Mouse (Mus musculus) duodenum, adult 2 months (tissue): Measurements from ENCODE around the gene Clec4n. TPM values are rescaled to one million over a fixed set of nuclear protein-coding genes. Genes with fewer than 3 reads are reported as not detected.

Source experiments
- polyA plus RNA-seq: library from polyadenylated mRNA; depleted of rRNA; stranded (reverse); fragments of >200 nt; gene quantifications from 2 replicates; pipeline ENCODE4 v1.2.3, GENCODE M21; 2012; ENCODE audit warnings: low replicate concordance; rRNA removed

Clec4n gene
- polyA plus RNA-seq, result 0.42 and 0.52 TPM in 2 replicates

DNA sequence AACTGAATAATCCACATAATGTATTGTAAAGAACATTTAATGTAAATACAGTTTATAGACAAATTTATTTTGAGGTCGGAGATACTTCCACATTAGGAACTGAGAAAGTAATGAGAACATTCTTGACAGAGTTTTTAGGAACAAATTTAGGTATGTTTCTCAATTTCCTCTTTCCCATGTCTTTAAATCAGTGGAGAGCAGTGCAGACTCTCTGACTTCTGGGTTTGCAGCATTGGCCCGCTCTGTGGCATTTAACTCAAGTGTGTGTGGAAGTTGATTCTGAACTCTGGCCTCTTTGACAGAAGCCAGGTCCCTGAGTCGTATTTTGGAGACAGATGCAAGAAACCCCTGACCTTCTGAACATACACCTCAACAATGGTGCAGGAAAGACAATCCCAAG, at the start of gene Clec4n:
TSS of gene Clec4n (plus strand) at position 200 of the 400 bp plus-strand sequence.

GRCm38 (mm10) chr6:123261555-123262161, 32.0 kb downstream of the Clec4n start, which contains the start of gene Clec4d:
Gene Clec4d (plus strand): TSS chr6:123262111.

DNA sequence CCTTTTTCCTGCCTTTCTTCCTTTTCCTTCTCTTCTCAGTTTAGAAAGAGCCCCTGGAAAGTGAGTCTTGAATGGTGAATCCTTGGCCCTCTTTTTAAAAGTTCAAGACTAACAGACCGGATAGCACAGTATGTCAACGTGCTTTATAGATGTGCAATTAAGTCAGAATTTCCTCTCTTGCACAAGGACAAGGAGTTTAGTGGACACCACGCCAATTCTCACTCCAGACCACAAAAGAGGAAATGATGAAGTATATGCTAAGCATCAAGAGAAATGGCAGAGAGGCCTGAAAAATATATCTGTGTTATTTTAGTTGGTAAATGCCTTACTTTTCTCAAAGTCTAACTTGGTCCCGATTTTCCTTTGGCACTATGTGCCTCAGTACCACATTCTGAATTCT, 60.1 kb downstream of the Clec4n start, which contains the start of gene Clec4e:
TSS of gene Clec4e (minus strand) at position 118 of the 400 bp plus-strand sequence.

Other genes with a start within 250 kb of the Clec4n start
- gene Clec4a4, start 239.5 kb upstream of the Clec4n start, polyA plus RNA-seq, result 0.13 and 0.15 TPM in 2 replicates
- not detected in 2 replicates for gene Clec4b1, start 179.9 kb upstream of the Clec4n start, polyA plus RNA-seq
- 0.19 and 1.7 TPM in 2 replicates for gene Clec4a2, start 123.4 kb upstream of the Clec4n start, polyA plus RNA-seq
- gene Clec4b2, start 57.0 kb upstream of the Clec4n start, polyA plus RNA-seq, result not detected in 2 replicates
- gene Clec4d, start 32.3 kb downstream of the Clec4n start, polyA plus RNA-seq, result not detected in 2 replicates
- gene Clec4e, start 60.0 kb downstream of the Clec4n start, polyA plus RNA-seq, result not detected in 2 replicates
- gene Vmn2r19, start 78.5 kb downstream of the Clec4n start, polyA plus RNA-seq, result not detected in 2 replicates
- not detected in 2 replicates for gene Vmn2r20, start 188.3 kb downstream of the Clec4n start, polyA plus RNA-seq